Mouse (Mus musculus) CH12.LX (cell line): ENCODE measurements at regions not wholly inside any gene's neighbourhood (a gene's known extent, or its start where the extent isn't known, plus 50 kb on each side); places are given as distances from the start of the nearest gene placed in this dataset.

Source experiments
- DNase-seq: peaks from one replicate; pipeline ENCODE4 v3.0.0-alpha.2; 2013; ENCODE audit errors: extremely low read depth
- H3K27ac ChIP-seq: 2 replicates; pipeline ENCODE4 v1.5.1; 2012; ENCODE audit warnings: low read depth, mild to moderate bottlenecking, control low read depth, moderate library complexity; ENCODE audit not compliant: insufficient read depth
- H3K27me3 ChIP-seq: replicated peaks from 2 replicates; pipeline ENCODE3; 2012; ENCODE audit warnings: inconsistent platforms
- H3K36me3 ChIP-seq, 2 experiments: replicated peaks in 1 of 2; 2 replicates each; pipeline versions ENCODE3 to v1.6.1; 2012; ENCODE audit warnings: inconsistent platforms in 1 of 2, low read length in 1 of 2, mild to moderate bottlenecking in 1 of 2, mixed read lengths in 1 of 2, moderate library complexity in 1 of 2; ENCODE audit not compliant: control insufficient read depth in 1 of 2, insufficient read depth in 1 of 2
- H3K4me1 ChIP-seq, 2 experiments: 2 replicates each; pipeline ENCODE4 v1.6.1; 2012; ENCODE audit warnings: inconsistent platforms in 1 of 2, moderate library complexity in 1 of 2; ENCODE audit not compliant: insufficient read depth in 2 of 2, control insufficient read depth in 1 of 2
- H3K4me2 ChIP-seq: 2 replicates; pipeline ENCODE4 v1.6.1; 2012; ENCODE audit warnings: low read depth, mild to moderate bottlenecking, control low read depth; ENCODE audit not compliant: poor library complexity, insufficient read depth, severe bottlenecking
- H3K4me3 ChIP-seq, 3 experiments: fragments of 150-350 bp in 1 of 3; sonication (generic) in 1 of 3; replicated peaks in 1 of 3; 2 replicates each; pipeline versions ENCODE3 to v1.5.1; 2011 to 2012; ENCODE audit warnings: low read depth in 2 of 3, low read length in 2 of 3, mild to moderate bottlenecking in 2 of 3, moderate library complexity in 2 of 3, control low read depth in 1 of 3, improper control_type of control experiment in 1 of 3, inconsistent platforms in 1 of 3, mixed read lengths in 1 of 3; ENCODE audit not compliant: poor library complexity in 1 of 3
- H3K79me2 ChIP-seq: replicated peaks from 2 replicates; pipeline ENCODE4 v1.6.1; 2012; ENCODE audit warnings: mild to moderate bottlenecking, moderate library complexity; ENCODE audit not compliant: control insufficient read depth, poor library complexity, insufficient read depth, severe bottlenecking; ENCODE audit errors: extremely low read depth
- H3K9ac ChIP-seq: 2 replicates; pipeline ENCODE4 v1.6.1; 2012; ENCODE audit warnings: low read depth, mild to moderate bottlenecking, control low read depth, moderate library complexity; ENCODE audit not compliant: insufficient read depth
- H3K9me3 ChIP-seq: replicated peaks from 2 replicates; pipeline ENCODE3; 2012; ENCODE audit warnings: low read length, inconsistent platforms, mixed read lengths
- BHLHE40 ChIP-seq: IDR thresholded peaks from 2 replicates; pipeline ENCODE4 v1.6.1; 2011; ENCODE audit warnings: mild to moderate bottlenecking, low read depth, low read length, improper control_type of control experiment
- CHD1 ChIP-seq: IDR thresholded peaks from 2 replicates; pipeline ENCODE4 v1.6.1; 2012; ENCODE audit warnings: low read depth, low read length, improper control_type of control experiment, inconsistent platforms
- CHD2 ChIP-seq: IDR thresholded peaks from 2 replicates; pipeline ENCODE4 v1.6.1; 2011; ENCODE audit warnings: low read length, improper control_type of control experiment
- CTCF ChIP-seq, 2 experiments: IDR thresholded peaks in 1 of 2; conservative IDR thresholded peaks in 1 of 2; 2 replicates each; pipeline ENCODE4 v1.5.1; 2011 to 2012; ENCODE audit warnings: low read depth in 2 of 2, low read length in 2 of 2, improper control_type of control experiment in 1 of 2, inconsistent platforms in 1 of 2, mild to moderate bottlenecking in 1 of 2, moderate library complexity in 1 of 2
- EP300 ChIP-seq: IDR thresholded peaks from 2 replicates; pipeline ENCODE4 v1.6.1; 2011; ENCODE audit warnings: low read length, improper control_type of control experiment
- ETS1 ChIP-seq: conservative IDR thresholded peaks from 2 replicates; pipeline ENCODE4 v1.6.1; 2012; ENCODE audit warnings: low read depth, mild to moderate bottlenecking, inconsistent platforms, low read length, improper control_type of control experiment, moderate library complexity
- KAT2A ChIP-seq: IDR thresholded peaks from 2 replicates; pipeline ENCODE4 v1.6.1; 2012; ENCODE audit warnings: low read length, improper control_type of control experiment, inconsistent platforms; ENCODE audit not compliant: insufficient replicate concordance
- MAX ChIP-seq: IDR thresholded peaks from 2 replicates; pipeline ENCODE4 v1.6.1; 2011; ENCODE audit warnings: low read length, improper control_type of control experiment
- POLR2AphosphoS2 ChIP-seq: IDR thresholded peaks from 2 replicates; pipeline ENCODE4 v1.6.1; 2011; ENCODE audit warnings: low read depth, low read length, improper control_type of control experiment
- RAD21 ChIP-seq: IDR thresholded peaks from 2 replicates; pipeline ENCODE4 v1.6.1; 2011; ENCODE audit warnings: low read depth, mild to moderate bottlenecking, low read length, improper control_type of control experiment, moderate library complexity
- RCOR1 ChIP-seq: conservative IDR thresholded peaks from 2 replicates; pipeline ENCODE4 v1.6.1; 2012; ENCODE audit warnings: low read depth, mild to moderate bottlenecking, inconsistent platforms, low read length, improper control_type of control experiment
- TBP ChIP-seq: conservative IDR thresholded peaks from 2 replicates; pipeline ENCODE4 v1.6.1; 2011; ENCODE audit warnings: low read depth, low read length, improper control_type of control experiment
- TCF12 ChIP-seq: IDR thresholded peaks from 2 replicates; pipeline ENCODE4 v1.6.1; 2014; ENCODE audit warnings: low read depth, mild to moderate bottlenecking, inconsistent platforms, low read length, improper control_type of control experiment
- UBTF ChIP-seq: IDR thresholded peaks from 2 replicates; pipeline ENCODE4 v1.6.1; 2012; ENCODE audit warnings: low read depth, mild to moderate bottlenecking, inconsistent platforms, low read length, improper control_type of control experiment, moderate library complexity
- USF1 ChIP-seq: IDR thresholded peaks from 2 replicates; pipeline ENCODE4 v1.6.1; 2014; ENCODE audit warnings: low read depth, mild to moderate bottlenecking, inconsistent platforms, low read length, improper control_type of control experiment
- ZNF384 ChIP-seq: IDR thresholded peaks from 2 replicates; pipeline ENCODE4 v1.6.1; 2012; ENCODE audit warnings: low read depth, low read length, improper control_type of control experiment, inconsistent platforms
- dilution Hi-C: fragments of 300-500 bp; cut with MboI; formaldehyde crosslinking; loops from 2 replicates; pipeline ENCODE4 v1.14.3; 2020; ENCODE audit warnings: low sequenced_read_pairs; ENCODE audit not compliant: extremely low pct_unique_long_range_greater_than_20kb, extremely low pct_ligation_motif_present
- in situ Hi-C: fragments of 300-500 bp; cut with MboI; formaldehyde crosslinking; loops from 3 replicates; pipeline ENCODE4 v1.14.3; 2019; ENCODE audit warnings: low sequenced_read_pairs, low pct_ligation_motif_present, low pct_unique_long_range_greater_than_20kb, mixed read lengths

GRCm38 (mm10) chr7:113035751-113036150 is 82.0 kb downstream of the Rassf10 start:
- TF ChIP-seq RCOR1 (no peak), CHD1 (no peak), ETS1 (no peak), TBP (no peak), KAT2A (no peak), UBTF (no peak), CHD2 (no peak), POLR2AphosphoS2 (no peak), USF1 (no peak), MAX (no peak), EP300 (no peak)
- dilution Hi-C loops: no loop called here
- H3K4me2 ChIP-seq: no peak overlapping the region
- no peaks in the 10 kb centered on the region for H3K36me3 ChIP-seq
- in situ Hi-C loops: no loop called here
- no peak for DNase-seq
- H3K4me3 ChIP-seq: no peak overlapping the region
- no peak overlapping the region for H3K9ac ChIP-seq
- H3K79me2 ChIP-seq: no peaks in the 10 kb centered on the region
- H3K27ac ChIP-seq: no peak overlapping the region
- no peaks in the 10 kb centered on the region for H3K27me3 ChIP-seq
- peaks cover 2% of the 10 kb centered on the region for H3K9me3 ChIP-seq
- peaks cover 6 to 13% of the 10 kb centered on the region in 2 experiments for H3K4me1 ChIP-seq

GRCm38 (mm10) chr7:113037825-113038613 is 84.3 kb downstream of the Rassf10 start:
- Histone ChIP-seq H3K9me3 (peaks cover 2% of the 10 kb centered on the region), H3K36me3 (no peaks in the 10 kb centered on the region), H3K27ac (no peak overlapping the region), H3K4me1 (peaks cover 6 to 12% of the 10 kb centered on the region in 2 experiments; a peak in 3 of 4 replicates), H3K4me3 (no peak overlapping the region), H3K4me2 (no peak overlapping the region), H3K27me3 (no peaks in the 10 kb centered on the region), H3K9ac (no peak overlapping the region), H3K79me2 (no peaks in the 10 kb centered on the region)
- TF ChIP-seq CHD2: no peak
- TF ChIP-seq ZNF384: no peak
- no peak for TF ChIP-seq TCF12
- TF ChIP-seq RAD21: no peak
- no peak for TF ChIP-seq CTCF (conservative IDR thresholded peaks at IDR 0.05 in 1 of 2, IDR thresholded peaks at IDR 0.05 in 1 of 2; ENCODE audit: low read depth in 2 of 2, low read length in 2 of 2)
- no peak for TF ChIP-seq POLR2AphosphoS2
- TF ChIP-seq BHLHE40: no peak
- no peak for TF ChIP-seq MAX
- in situ Hi-C loops (no loop called here), dilution Hi-C loops (no loop called here)
- DNase-seq: no peak
